Mouse (Mus musculus) heart, adult 2 months (tissue): Measurements from ENCODE around the gene Ephb1. TPM values are rescaled to one million over a fixed set of nuclear protein-coding genes. Genes with fewer than 3 reads are reported as not detected.

Experiments used
- DNase-seq, 2 experiments: peaks; one replicate each; pipeline ENCODE4 v3.0.0; 2021
- H3K27ac ChIP-seq: fragments of 200-600 bp; 2 replicates; pipeline ENCODE4 v1.8.1; 2022
- H3K27me3 ChIP-seq: fragments of 200-500 bp; 2 replicates; pipeline ENCODE4 v1.6.1; 2012; ENCODE audit warnings: mild to moderate bottlenecking, low read length, inconsistent platforms, mixed read lengths; ENCODE audit not compliant: control insufficient read depth, insufficient read depth
- H3K36me3 ChIP-seq: fragments of 200-500 bp; 2 replicates; pipeline ENCODE4 v1.6.1; 2012; ENCODE audit warnings: low read length, inconsistent platforms; ENCODE audit not compliant: control insufficient read depth, insufficient read depth
- H3K4me1 ChIP-seq: fragments of 200-500 bp; 2 replicates; pipeline ENCODE4 v1.6.1; 2011; ENCODE audit warnings: low read length; ENCODE audit not compliant: control insufficient read depth, insufficient read depth
- H3K4me3 ChIP-seq: fragments of 200-600 bp; 2 replicates; pipeline ENCODE4 v1.8.1; 2022
- H3K79me2 ChIP-seq: fragments of 200-500 bp; replicated peaks from 2 replicates; pipeline ENCODE4 v1.6.1; 2012; ENCODE audit warnings: mild to moderate bottlenecking, inconsistent platforms, low read length, moderate library complexity, mixed read lengths; ENCODE audit not compliant: control insufficient read depth, insufficient read depth
- H3K9ac ChIP-seq: fragments of 200-500 bp; 2 replicates; pipeline ENCODE4 v1.6.1; 2012; ENCODE audit warnings: low read depth, mild to moderate bottlenecking, control low read depth, inconsistent platforms, low read length, mixed read lengths
- CTCF ChIP-seq: fragments of 200-600 bp; IDR thresholded peaks from 2 replicates; pipeline ENCODE4 v1.8.1; 2022; ENCODE audit warnings: antibody characterized with exemption, mild to moderate bottlenecking, moderate library complexity
- EP300 ChIP-seq: fragments of 200-500 bp; IDR thresholded peaks from 2 replicates; pipeline ENCODE4 v1.6.1; 2011; ENCODE audit warnings: low read depth, low read length, control low read depth; ENCODE audit not compliant: insufficient read depth
- POLR2A ChIP-seq: fragments of 200-500 bp; IDR thresholded peaks from 2 replicates; pipeline ENCODE4 v1.6.1; 2011; ENCODE audit warnings: mild to moderate bottlenecking, low read depth, low read length, control low read depth; ENCODE audit not compliant: insufficient read depth
- WGBS: fragments of 180-500 bp; shearing (Covaris S2); methylation state at CpG from one replicate; pipeline ENCODE4 v1.1.7; 2018; 5-methylcytosine and 5-hydroxymethylcytosine counted together
- intact Hi-C: fragments of 180-260 bp; cut with DNase I; formaldehyde crosslinking; loops from one replicate; pipeline ENCODE4 v1.15.1; 2025
- polyA plus RNA-seq: library from polyadenylated mRNA; depleted of rRNA; stranded (reverse); fragments of >200 nt; gene quantifications from 2 replicates; pipeline ENCODE4 v1.2.3, GENCODE M21; 2012
- total RNA-seq, 2 experiments: library from RNA; stranded (reverse); gene quantifications; 2 replicates each; pipeline ENCODE4 v1.2.3; 2021

Gene Ephb1
- total and polyA plus RNA-seq, 3 experiments, result 3.1 to 23.3 (median 21.2) TPM

DNA sequence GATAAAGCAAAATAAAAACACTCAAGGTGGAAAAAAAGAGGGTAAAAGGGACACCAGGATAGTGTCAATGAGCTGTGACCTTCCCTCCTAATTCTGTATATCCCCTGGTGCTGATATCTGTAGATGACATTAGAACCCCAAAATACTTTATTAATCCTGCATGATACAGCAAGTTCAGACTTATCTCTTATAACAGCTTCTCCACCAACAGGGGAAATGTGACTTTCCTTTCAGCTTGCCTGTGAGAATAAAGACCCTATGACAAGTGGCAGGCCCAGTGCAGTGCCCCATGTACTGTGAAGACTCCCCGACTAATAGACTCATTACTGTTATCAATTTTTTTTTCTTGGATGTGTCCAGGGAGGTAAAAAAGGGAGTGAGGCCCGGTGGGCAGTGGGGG lies 367.6 kb downstream of the Ephb1 start:
- H3K4me3 ChIP-seq, result no peak overlapping the region
- H3K36me3 ChIP-seq, result no peaks in the 10 kb centered on the region
- 78% methylated on average over 2 of the region's 2 CpGs for WGBS
- H3K27me3 ChIP-seq, result no peaks in the 10 kb centered on the region
- no peak overlapping the region for H3K27ac ChIP-seq
- intact Hi-C loops, result no loop called here
- no peak for DNase-seq
- no peak overlapping the region for H3K9ac ChIP-seq
- TF ChIP-seq EP300 (no peak), CTCF (no peak), POLR2A (no peak)
- no peaks in the 10 kb centered on the region for H3K79me2 ChIP-seq
- H3K4me1 ChIP-seq, result no peaks in the 10 kb centered on the region

GRCm38 (mm10) chr9:101982378-101982777 lies 372.1 kb downstream of the Ephb1 start:
- H3K79me2 ChIP-seq, result no peaks in the 10 kb centered on the region
- H3K36me3 ChIP-seq, result no peaks in the 10 kb centered on the region
- no peak overlapping the region for H3K27ac ChIP-seq
- H3K4me1 ChIP-seq, result no peaks in the 10 kb centered on the region
- no peak overlapping the region for H3K4me3 ChIP-seq
- H3K9ac ChIP-seq, result no peak overlapping the region
- no peaks in the 10 kb centered on the region for H3K27me3 ChIP-seq
- intact Hi-C loops, result no loop called here
- TF ChIP-seq EP300, result no peak
- no peak for TF ChIP-seq CTCF
- no peak for TF ChIP-seq POLR2A
- no peak for DNase-seq
- 80% methylated on average over 7 of the region's 7 CpGs for WGBS

DNA sequence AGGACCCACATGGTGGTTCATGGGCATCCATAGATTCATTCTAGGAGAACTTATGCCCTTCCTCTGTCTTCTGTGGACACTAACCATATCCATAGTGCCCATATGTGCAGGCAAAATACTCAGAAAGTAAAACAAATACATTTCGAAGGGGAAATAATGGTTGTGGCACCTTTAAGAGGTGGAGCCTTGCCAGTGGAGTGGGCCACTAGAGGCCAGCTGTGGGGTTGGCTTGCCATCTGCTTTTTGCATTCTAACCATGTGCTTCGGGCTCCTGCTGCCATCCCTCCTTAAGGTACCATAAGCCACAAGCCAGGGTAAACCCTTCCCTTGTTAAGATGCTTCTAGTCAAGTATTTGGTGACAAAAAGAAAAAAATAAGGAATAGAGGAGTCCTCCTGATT lies 373.3 kb downstream of the Ephb1 start:
- H3K27me3 ChIP-seq, result no peaks in the 10 kb centered on the region
- no peak overlapping the region for H3K9ac ChIP-seq
- no peaks in the 10 kb centered on the region for H3K36me3 ChIP-seq
- intact Hi-C loops, result no loop called here
- WGBS, result 83% methylated on average over 2 of the region's 2 CpGs
- no peaks in the 10 kb centered on the region for H3K4me1 ChIP-seq
- TF ChIP-seq EP300 (no peak), CTCF (no peak), POLR2A (no peak)
- H3K79me2 ChIP-seq, result no peaks in the 10 kb centered on the region
- no peak overlapping the region for H3K27ac ChIP-seq
- no peak overlapping the region for H3K4me3 ChIP-seq
- no peak for DNase-seq

DNA sequence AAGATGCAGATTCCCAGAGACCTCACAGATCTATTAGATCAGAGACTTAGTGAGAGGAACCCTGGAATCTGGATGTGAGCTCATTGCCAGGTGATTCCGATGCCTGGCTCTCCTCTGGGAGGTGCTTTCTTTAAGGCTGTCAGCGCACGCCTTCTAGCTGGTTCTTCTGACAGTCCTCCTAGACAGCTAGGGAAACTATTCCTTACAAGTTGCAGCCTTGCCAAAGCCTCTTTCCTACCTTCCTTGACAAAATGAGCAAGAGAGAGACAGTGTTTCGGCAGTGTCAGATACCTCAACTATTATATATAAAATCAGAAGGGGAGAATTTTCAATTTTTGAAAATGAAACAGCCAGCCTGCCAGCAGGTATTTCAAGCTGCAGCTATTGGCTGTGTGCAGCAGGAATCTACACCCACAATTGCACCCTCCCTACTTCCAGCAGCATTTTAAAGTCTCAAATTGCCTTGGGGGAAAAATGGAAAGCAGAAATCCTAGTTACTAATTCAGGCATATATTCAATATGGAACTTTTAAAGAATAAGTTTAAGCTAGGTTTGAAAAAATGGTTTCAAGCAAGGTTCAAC lies 377.5 kb downstream of the Ephb1 start:
- H3K4me3 ChIP-seq, result no peak overlapping the region
- intact Hi-C loops, result no loop called here
- H3K36me3 ChIP-seq, result no peaks in the 10 kb centered on the region
- WGBS, result 80% methylated on average over 4 of the region's 4 CpGs
- H3K9ac ChIP-seq, result no peak overlapping the region
- no peak for TF ChIP-seq CTCF
- TF ChIP-seq EP300, result no peak
- TF ChIP-seq POLR2A, result no peak
- no peaks in the 10 kb centered on the region for H3K27me3 ChIP-seq
- no peaks in the 10 kb centered on the region for H3K79me2 ChIP-seq
- no peaks in the 10 kb centered on the region for H3K4me1 ChIP-seq
- no peak overlapping the region for H3K27ac ChIP-seq
- no peak for DNase-seq

GRCm38 (mm10) chr9:101972314-101972713 lies 382.2 kb downstream of the Ephb1 start:
- H3K27ac ChIP-seq, result no peak overlapping the region
- no peaks in the 10 kb centered on the region for H3K27me3 ChIP-seq
- H3K9ac ChIP-seq, result no peak overlapping the region
- TF ChIP-seq CTCF (no peak), EP300 (no peak), POLR2A (no peak)
- no peak for DNase-seq
- intact Hi-C loops, result no loop called here
- no peak overlapping the region for H3K4me3 ChIP-seq
- H3K79me2 ChIP-seq, result no peaks in the 10 kb centered on the region
- no peaks in the 10 kb centered on the region for H3K4me1 ChIP-seq
- WGBS, result 43% methylated on average over 8 of the region's 8 CpGs
- no peaks in the 10 kb centered on the region for H3K36me3 ChIP-seq

- no peaks in the 10 kb centered on the region for H3K27me3 ChIP-seq
- 5% methylated on average over 6 of the region's 6 CpGs for WGBS
- TF ChIP-seq POLR2A (no peak), CTCF (peak; percentile 12; the same call in 1 of the 2 replicates)
- H3K36me3 ChIP-seq, result no peaks in the 10 kb centered on the region
- H3K79me2 ChIP-seq, result no peaks in the 10 kb centered on the region
- no peak overlapping the region for H3K9ac ChIP-seq
- H3K4me1 ChIP-seq, result no peaks in the 10 kb centered on the region
- DNase-seq, result peak; percentile 17 to 35
- intact Hi-C loops, result no loop called here
- H3K27ac ChIP-seq, result no peak overlapping the region
- no peak overlapping the region for H3K4me3 ChIP-seq
These were observed 382.7 kb downstream of the Ephb1 start for GRCm38 (mm10) chr9:101971806-101972205.
